Mouse (Mus musculus): Measurements from ENCODE around the gene Col5a3. TPM values are rescaled to one million over a fixed set of nuclear protein-coding genes. Genes with fewer than 3 reads are reported as not detected.

The Col5a3 gene
- polyA plus RNA-seq, 1 experiment from 2014 or later, result 0.15 TPM

GRCm38 (mm10) chr9:20726134-20726858 is 88.6 kb downstream of the Col5a3 start:
- Histone ChIP-seq H3K9me3 (replicated peaks) (no peaks in the 10 kb centered on the region), H3K9ac (peak overlapping the region; percentile 74), H3K4me2 (peak overlapping the region; percentile 98), H3K27ac (no peak overlapping the region), H3K4me1 (peaks cover 30% of the 10 kb centered on the region), H3K36me3 (ENCODE audit: poor library complexity, severe bottlenecking) (no peaks in the 10 kb centered on the region), H3K4me3 (peak overlapping the region; percentile 55), H3K27me3 (peaks cover 65% of the 10 kb centered on the region)
- peak; percentile 30 for ATAC-seq
- WGBS, result 1% methylated on average over 41 of the region's 42 CpGs

GRCm38 (mm10) chr9:20721582-20721981 is 93.3 kb downstream of the Col5a3 start:
- Histone ChIP-seq H3K9me3 (replicated peaks) (no peaks in the 10 kb centered on the region), H3K4me1 (peaks cover 10% of the 10 kb centered on the region), H3K4me3 (no peak overlapping the region), H3K36me3 (ENCODE audit: poor library complexity, severe bottlenecking) (no peaks in the 10 kb centered on the region), H3K9ac (no peak overlapping the region), H3K27me3 (peaks cover 27% of the 10 kb centered on the region), H3K4me2 (no peak overlapping the region), H3K27ac (no peak overlapping the region)
- WGBS, result 78% methylated on average over 2 of the region's 2 CpGs
- no peak for ATAC-seq

Other genes with a start within 250 kb of the Col5a3 start
- gene Zfp846, start 233.8 kb downstream of the Col5a3 start, polyA plus RNA-seq (2015; fragmentation: Nextera tagmentation; extraction: Ambion mirVana), result 37.0 and 37.1 TPM in 2 replicates
- 533 and 604 TPM in 2 replicates for gene Ubl5, start 172.2 kb downstream of the Col5a3 start, polyA plus RNA-seq (2015; fragmentation: Nextera tagmentation; extraction: Ambion mirVana)
- gene Fbxl12, start 170.3 kb downstream of the Col5a3 start, polyA plus RNA-seq (2015; fragmentation: Nextera tagmentation; extraction: Ambion mirVana), result 15.0 and 15.4 TPM in 2 replicates
- gene Pin1, start 163.0 kb downstream of the Col5a3 start, polyA plus RNA-seq (2015; fragmentation: Nextera tagmentation; extraction: Ambion mirVana), result 64.8 and 68.3 TPM in 2 replicates
- gene Olfm2, start 68.7 kb downstream of the Col5a3 start, polyA plus RNA-seq (2015; fragmentation: Nextera tagmentation; extraction: Ambion mirVana), result 52.6 and 68.1 TPM in 2 replicates
- gene Rdh8, start 3.4 kb upstream of the Col5a3 start, polyA plus RNA-seq (2015; fragmentation: Nextera tagmentation; extraction: Ambion mirVana), result not detected in 2 replicates
- 1.1 and 1.2 TPM in 2 replicates for gene A230050P20Rik, start 53.6 kb upstream of the Col5a3 start, polyA plus RNA-seq (2015; fragmentation: Nextera tagmentation; extraction: Ambion mirVana)
- 8.5 and 11.1 TPM in 2 replicates for gene Angptl6, start 64.7 kb upstream of the Col5a3 start, polyA plus RNA-seq (2015; fragmentation: Nextera tagmentation; extraction: Ambion mirVana)
- gene Ppan, start 73.1 kb upstream of the Col5a3 start, polyA plus RNA-seq (2015; fragmentation: Nextera tagmentation; extraction: Ambion mirVana), result 57.7 and 65.2 TPM in 2 replicates
- gene Eif3g, start 83.6 kb upstream of the Col5a3 start, polyA plus RNA-seq (2015; fragmentation: Nextera tagmentation; extraction: Ambion mirVana), result 327 and 332 TPM in 2 replicates
- 92.4 and 103 TPM in 2 replicates for gene Dnmt1, start 144.8 kb upstream of the Col5a3 start, polyA plus RNA-seq (2015; fragmentation: Nextera tagmentation; extraction: Ambion mirVana)
- gene S1pr2, start 161.7 kb upstream of the Col5a3 start, polyA plus RNA-seq (2015; fragmentation: Nextera tagmentation; extraction: Ambion mirVana), result 6.8 and 10.3 TPM in 2 replicates
- 115 and 124 TPM in 2 replicates for gene Mrpl4, start 187.7 kb upstream of the Col5a3 start, polyA plus RNA-seq (2015; fragmentation: Nextera tagmentation; extraction: Ambion mirVana)
- 2.4 and 2.8 TPM in 2 replicates for gene Icam1, start 200.9 kb upstream of the Col5a3 start, polyA plus RNA-seq (2015; fragmentation: Nextera tagmentation; extraction: Ambion mirVana)
- gene Icam4, start 214.3 kb upstream of the Col5a3 start, polyA plus RNA-seq (2015; fragmentation: Nextera tagmentation; extraction: Ambion mirVana), result 0.17 and 0.37 TPM in 2 replicates
- 0.19 and 0.45 TPM in 2 replicates for gene Icam5, start 217.0 kb upstream of the Col5a3 start, polyA plus RNA-seq (2015; fragmentation: Nextera tagmentation; extraction: Ambion mirVana)